Mouse (Mus musculus) C2C12 (cell line): Measurements from ENCODE around the gene Pcp2.

Experiments used
- CTCF ChIP-seq: IDR thresholded peaks from one replicate; pipeline ENCODE4 v1.5.1; 2011; ENCODE audit not compliant: control insufficient read depth, insufficient read depth, insufficient read length
- MYOD1 ChIP-seq: IDR thresholded peaks from one replicate; pipeline ENCODE4 v1.6.1; 2011; ENCODE audit warnings: low read depth; ENCODE audit not compliant: control insufficient read depth, insufficient read length
- USF1 ChIP-seq: IDR thresholded peaks from one replicate; pipeline ENCODE4 v1.6.1; 2011; ENCODE audit warnings: low read depth, mild to moderate bottlenecking, control low read depth, moderate library complexity

DNA sequence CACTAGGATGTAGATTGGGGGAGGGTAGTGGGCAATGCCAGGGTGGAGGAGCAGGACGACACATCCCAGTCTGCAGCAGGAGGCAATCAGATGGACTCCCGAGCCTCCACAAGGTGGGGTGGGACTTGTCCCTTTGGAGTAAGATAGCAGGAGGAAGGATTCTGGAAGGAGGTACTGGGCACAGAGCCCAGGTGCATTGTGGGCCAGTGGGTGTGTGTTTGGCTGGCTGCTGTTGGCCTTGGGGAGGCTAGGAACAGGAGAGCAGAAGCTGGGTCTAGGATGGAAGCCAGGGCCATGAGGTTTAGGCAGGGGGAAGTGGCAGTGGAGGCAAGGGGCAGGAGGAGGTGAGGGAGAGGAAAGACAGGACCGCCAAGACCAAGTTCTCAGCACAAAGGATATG is 31.9 kb downstream of the Pcp2 start:
- TF ChIP-seq CTCF = no peak
- TF ChIP-seq MYOD1 = no peak
- TF ChIP-seq USF1 = no peak
